Mouse (Mus musculus): Measurements from ENCODE around the gene Fbxo11.
A peak's percentile ranks its signal among the peaks of the same experiment; 100 is the strongest.
"Not testable (repeated sequence)": the region's sequence is repeated elsewhere in the genome, so short reads cannot be mapped to it uniquely, and the experiment has no call there.

The Fbxo11 gene

DNA sequence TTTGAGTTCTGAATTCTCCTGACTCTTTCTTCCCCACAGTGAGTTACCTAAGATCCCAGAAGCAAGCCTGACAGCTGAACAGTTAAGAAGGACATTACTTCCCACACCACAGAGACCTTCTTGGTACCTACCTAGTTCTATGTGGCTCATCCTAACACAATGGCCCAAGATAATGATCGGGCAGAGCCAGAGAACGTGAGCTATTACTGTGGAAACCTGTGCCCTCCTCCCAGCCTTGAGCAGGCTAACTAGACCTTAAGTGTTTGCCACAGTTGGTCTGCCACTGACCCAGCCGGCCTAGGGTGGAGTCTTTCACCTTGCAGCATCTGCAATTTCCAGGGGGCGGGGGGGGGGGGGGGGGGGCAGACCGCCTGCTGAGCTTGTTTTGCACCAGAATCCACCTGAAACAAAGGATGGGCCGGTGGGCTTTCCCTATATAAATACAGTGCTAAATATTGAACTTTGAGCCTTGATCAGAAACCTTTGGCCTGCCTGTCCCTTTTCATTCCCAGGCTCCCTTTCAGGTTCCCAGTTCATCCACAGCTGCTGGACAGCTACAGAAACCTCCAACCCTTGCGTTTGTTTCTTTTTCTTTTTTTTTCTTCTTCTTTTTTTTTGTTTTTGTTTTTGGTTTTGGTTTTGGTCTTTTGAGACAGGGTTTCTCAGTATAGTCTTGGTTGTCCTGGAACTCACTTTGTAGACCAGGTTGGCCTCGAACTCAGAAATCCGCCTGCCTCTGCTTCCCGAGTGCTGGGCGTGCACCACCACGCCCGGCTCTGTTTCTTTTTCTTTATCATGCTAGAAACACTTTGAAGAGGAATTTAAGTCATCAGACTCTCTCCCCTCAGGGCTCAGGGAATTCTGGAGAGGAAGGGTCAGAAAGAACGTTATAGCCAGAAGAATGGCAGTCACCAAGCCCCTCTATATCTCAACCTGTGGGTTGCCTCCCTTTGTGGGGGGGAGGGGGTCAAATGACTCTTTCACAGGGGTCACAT, 101.7 kb downstream of the Fbxo11 start:
- DNase-seq (ENCODE audit: low spot score), result no peak

DNA sequence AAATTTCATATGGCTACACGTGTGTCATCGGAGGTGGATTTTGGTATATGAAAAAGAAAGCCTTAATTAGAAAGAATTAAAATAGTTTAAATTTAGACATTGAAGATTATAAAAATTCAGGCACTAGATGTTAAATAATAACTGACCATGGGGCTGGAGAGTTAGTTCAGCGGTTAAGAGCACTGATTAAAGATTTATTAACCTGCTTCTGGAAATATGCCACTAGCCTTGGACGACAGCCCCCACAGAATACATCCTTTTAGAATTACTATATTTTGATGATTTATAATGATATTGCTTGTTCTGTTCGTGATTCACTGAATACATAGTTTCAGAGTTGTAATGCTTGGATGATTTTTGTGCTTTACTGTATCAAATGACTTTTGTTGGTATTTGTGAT, 105.2 kb downstream of the Fbxo11 start:
- not testable (repeated sequence) for DNase-seq (ENCODE audit: low spot score)

DNA sequence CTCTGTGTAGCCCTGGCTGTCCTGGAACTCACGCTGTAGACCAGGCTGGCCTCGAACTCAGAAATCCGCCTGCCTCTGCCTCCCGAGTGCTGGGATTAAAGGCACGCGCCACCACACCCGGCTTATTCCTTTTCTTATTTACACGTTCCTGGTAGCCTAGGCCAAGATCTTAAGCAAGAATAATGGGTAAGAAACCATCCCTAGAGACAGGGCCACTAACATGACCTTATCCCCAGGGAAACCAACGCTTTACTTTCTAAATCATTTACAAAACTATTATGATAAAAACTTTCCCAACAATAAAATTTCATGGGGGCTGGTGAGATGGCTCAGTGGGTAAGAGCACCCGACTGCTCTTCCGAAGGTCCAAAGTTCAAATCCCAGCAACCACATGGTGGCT, 105.7 kb downstream of the Fbxo11 start:
- not testable (repeated sequence) for DNase-seq (ENCODE audit: low spot score)

DNA sequence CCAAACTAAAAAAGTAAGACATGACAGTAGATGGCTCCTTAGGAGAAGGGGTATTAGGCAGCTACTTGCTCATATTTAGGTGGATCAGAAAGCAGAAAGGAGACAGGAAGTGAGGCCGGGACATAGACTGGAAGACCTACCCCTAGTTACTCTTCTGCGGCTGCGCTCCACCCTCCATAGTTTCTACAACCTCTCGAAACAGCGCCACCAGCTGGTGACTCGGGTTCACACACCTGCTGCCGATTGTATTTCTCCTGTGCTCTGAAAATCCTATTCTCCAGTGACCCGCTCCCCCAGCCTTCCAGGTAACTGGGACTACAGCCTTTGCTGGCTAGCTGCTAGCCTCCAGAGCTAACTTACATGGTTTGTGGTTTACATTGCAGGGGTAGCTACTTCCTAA, 106.8 kb downstream of the Fbxo11 start:
- peak; percentile 74 for DNase-seq (ENCODE audit: low spot score)

DNA sequence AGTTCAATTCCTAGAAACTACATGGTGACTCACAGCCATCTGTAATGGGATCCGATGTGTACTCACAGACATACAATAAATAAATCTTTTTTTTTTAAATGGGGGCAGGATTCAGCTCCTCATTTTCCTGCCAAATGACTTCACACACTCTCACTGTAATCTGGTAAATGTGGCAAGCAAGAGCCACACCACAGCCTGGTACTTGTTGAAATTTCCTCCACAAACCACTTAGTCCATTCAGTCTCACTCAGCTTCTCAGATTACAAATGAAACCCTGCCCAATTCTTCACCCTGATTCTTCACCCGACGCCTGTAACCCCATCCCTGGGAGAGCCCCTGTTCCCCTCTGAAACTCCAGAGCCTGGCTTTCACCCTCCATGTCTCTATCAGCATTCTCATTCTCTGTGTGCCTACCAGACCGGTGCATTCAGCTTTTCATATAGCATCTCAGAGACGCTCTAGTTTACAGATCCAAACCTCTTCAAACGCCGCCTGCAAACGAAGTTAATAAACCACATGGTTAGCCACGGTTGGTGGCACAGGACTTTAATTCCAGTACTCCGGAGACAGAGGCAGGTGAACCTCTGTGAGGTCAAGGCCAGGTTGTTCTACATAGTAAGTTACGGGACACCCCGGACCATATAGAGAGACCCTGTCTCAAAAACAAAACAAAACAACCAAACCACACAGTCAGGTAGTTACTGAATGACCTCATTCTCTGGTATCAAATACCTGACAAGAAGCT, 107.8 kb downstream of the Fbxo11 start:
- no peak for DNase-seq (ENCODE audit: low spot score)

DNA sequence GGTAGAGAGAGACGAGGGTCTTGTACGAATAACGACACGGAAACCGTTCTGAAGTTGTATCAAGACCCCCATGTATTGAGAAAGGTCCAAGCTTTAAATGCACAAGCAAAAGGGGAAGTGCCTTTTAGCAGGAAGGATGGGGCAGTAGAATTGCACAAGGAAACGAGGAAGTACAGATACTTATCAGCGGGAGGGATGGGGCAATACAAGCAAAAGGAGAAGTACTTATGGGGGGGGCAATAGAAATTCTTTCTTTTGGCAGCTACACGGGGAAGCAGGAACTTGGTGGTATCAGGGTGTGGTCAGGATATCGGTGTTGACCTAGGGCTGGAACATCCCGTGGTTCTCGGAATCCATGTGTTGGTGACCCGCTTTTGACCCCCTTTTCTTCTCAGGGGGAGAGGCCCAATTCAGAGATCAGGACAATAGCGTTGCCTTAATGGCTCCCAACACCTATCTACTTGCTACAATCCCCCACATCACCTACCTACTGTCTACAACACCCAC, 110.4 kb downstream of the Fbxo11 start:
- DNase-seq (ENCODE audit: low spot score), result not testable (repeated sequence)

DNA sequence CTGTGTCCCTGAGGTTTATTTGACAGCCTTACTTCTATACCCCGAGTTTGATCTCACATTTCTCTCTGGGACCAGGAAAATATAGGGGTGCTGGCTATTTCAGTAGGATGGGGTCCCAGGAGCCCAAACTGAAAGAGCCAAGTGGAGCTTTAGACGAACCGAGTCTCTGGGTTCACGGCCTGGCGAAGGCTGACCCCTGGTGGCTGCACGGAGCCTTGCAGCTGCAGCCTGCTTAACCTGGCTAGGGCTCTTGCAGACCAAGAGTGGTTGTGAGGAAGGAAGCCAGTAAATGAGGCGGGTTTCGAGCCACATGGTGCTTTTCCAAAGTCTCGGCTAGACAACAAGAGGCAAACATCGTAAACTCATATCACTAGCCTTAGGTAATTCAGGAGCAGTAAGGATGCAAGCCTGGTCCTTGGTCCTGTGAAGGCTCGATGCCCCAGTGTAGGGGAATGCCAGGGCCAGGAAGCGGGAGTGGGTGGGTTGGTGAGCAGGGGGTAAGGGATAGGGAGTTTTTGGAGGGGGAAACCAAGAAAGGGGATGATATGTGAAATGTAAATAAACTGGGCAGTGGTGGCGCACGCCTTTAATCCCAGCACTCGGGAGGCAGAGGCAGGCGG, 116.0 kb downstream of the Fbxo11 start:
- DNase-seq (ENCODE audit: low spot score), result peak; percentile 59
